Mouse (Mus musculus) liver, adult 2 months (tissue): Measurements from ENCODE around the gene Gm17651. TPM values are rescaled to one million over a fixed set of nuclear protein-coding genes. Genes with fewer than 3 reads are reported as not detected.

Experiments
- DNase-seq: peaks from one replicate; pipeline ENCODE4 v3.0.0-alpha.2; 2011; ENCODE audit warnings: low read depth, low spot score; ENCODE audit errors: extremely low read depth
- H3K27ac ChIP-seq: fragments of 200-500 bp; replicated peaks from 2 replicates; pipeline ENCODE4 v1.5.1; 2012; ENCODE audit warnings: low read depth, mild to moderate bottlenecking, control low read depth, inconsistent platforms, low read length; ENCODE audit not compliant: insufficient read depth
- H3K27me3 ChIP-seq: fragments of 200-500 bp; 2 replicates; pipeline ENCODE4 v1.6.1; 2012; ENCODE audit warnings: mild to moderate bottlenecking, moderate library complexity, low read length, inconsistent platforms; ENCODE audit not compliant: control insufficient read depth, insufficient read depth
- H3K36me3 ChIP-seq: fragments of 200-500 bp; 2 replicates; pipeline ENCODE4 v1.6.1; 2012; ENCODE audit warnings: low read length, inconsistent platforms; ENCODE audit not compliant: control insufficient read depth, insufficient read depth
- H3K4me1 ChIP-seq: fragments of 200-500 bp; 2 replicates; pipeline ENCODE4 v1.6.1; 2011; ENCODE audit warnings: low read length; ENCODE audit not compliant: control insufficient read depth, insufficient read depth
- H3K4me3 ChIP-seq: fragments of 200-500 bp; 2 replicates; pipeline ENCODE4 v1.5.1; 2011; ENCODE audit warnings: low read depth, mild to moderate bottlenecking, control low read depth, low read length, moderate library complexity; ENCODE audit not compliant: insufficient read depth
- H3K79me2 ChIP-seq: fragments of 200-500 bp; 2 replicates; pipeline ENCODE4 v1.6.1; 2012; ENCODE audit warnings: inconsistent platforms, mild to moderate bottlenecking, low read length, moderate library complexity; ENCODE audit not compliant: control insufficient read depth, insufficient read depth
- H3K9ac ChIP-seq: fragments of 200-500 bp; 2 replicates; pipeline ENCODE4 v1.6.1; 2012; ENCODE audit warnings: low read depth, mild to moderate bottlenecking, control low read depth, inconsistent platforms, low read length
- CTCF ChIP-seq: fragments of 200-500 bp; IDR thresholded peaks from 2 replicates; pipeline ENCODE4 v1.5.1; 2011; ENCODE audit warnings: low read depth, low read length, control low read depth
- POLR2A ChIP-seq: fragments of 200-500 bp; IDR thresholded peaks from 2 replicates; pipeline ENCODE4 v1.6.1; 2011; ENCODE audit warnings: low read length, control low read depth; ENCODE audit not compliant: insufficient read depth; ENCODE audit errors: extremely low read depth
- WGBS: fragments of 180-500 bp; shearing (Covaris S2); methylation state at CpG from one replicate; pipeline ENCODE4 v1.1.7; 2018; 5-methylcytosine and 5-hydroxymethylcytosine counted together
- polyA plus RNA-seq: library from polyadenylated mRNA; depleted of rRNA; stranded (reverse); fragments of >200 nt; gene quantifications from 2 replicates; pipeline ENCODE4 v1.2.3, GENCODE M21; 2012
- total RNA-seq: library from RNA; depleted of rRNA; stranded (reverse); fragments of >200 nt; gene quantifications from 2 replicates; pipeline ENCODE4 v1.2.3, GENCODE M21; 2014

Gm17651 gene
- total and polyA plus RNA-seq, 2 experiments: not detected

DNA sequence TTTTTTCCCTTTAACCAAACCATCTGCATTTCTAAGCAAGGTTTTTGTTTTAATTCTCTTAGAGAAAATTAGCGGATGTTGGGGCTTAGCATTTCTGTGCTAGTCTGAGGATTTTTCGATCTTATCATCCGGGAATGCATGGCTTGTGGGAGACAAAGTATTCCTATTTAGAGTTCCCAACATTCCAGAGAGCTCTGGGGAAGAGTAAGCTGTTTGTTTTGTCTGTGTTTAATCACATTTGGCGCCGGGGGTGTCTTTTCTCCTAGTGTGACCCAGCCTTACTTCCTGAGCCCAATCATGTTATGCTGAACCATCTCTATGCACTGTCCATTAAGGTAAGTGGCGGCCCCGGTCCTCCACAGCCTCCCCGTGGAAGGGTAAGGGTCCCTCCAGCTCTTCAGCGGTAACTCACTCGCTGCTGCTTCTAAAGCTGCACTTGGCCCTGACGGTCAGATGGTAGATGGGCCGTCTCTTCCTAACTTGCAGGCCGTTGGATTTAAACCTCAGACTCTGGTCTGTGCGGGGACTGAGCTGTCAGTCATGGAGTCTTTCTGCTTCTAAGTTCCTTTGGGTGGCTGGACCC lies 7.3 kb downstream of the Gm17651 start:
- TF ChIP-seq CTCF (no peak), POLR2A (no peak)
- H3K9ac ChIP-seq: no peak overlapping the region
- no peak overlapping the region; the same call in 1 of the 2 replicates for H3K27ac ChIP-seq
- H3K4me3 ChIP-seq: no peak overlapping the region
- H3K27me3 ChIP-seq: no peaks in the 10 kb centered on the region
- no peaks in the 10 kb centered on the region for H3K4me1 ChIP-seq
- H3K79me2 ChIP-seq: no peaks in the 10 kb centered on the region; the same call in 1 of the 2 replicates
- WGBS: 74% methylated on average over 14 of the region's 14 CpGs
- DNase-seq: no peak
- H3K36me3 ChIP-seq: peaks cover 9% of the 10 kb centered on the region

DNA sequence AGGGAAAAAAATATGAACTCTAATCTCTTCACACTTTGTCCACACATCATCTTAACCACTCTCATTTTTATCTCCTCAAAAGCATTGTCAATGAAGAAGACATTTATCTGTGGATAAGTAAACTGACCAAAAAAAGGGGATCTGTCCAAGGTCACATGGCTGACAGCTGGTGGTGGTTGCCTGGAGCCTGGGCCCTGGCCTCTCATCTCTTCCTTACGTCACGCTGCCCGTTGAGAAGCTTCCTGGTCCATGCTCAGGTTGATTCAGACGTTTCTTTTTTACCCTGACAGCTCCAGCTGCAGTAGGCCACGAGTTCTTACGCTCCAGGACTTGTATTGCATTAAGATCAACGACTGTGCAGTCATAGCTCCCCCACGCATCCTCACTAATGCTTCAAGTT lies 8.3 kb downstream of the Gm17651 start:
- Histone ChIP-seq H3K9ac (no peak overlapping the region), H3K4me1 (no peaks in the 10 kb centered on the region), H3K27me3 (no peaks in the 10 kb centered on the region), H3K79me2 (no peaks in the 10 kb centered on the region; the same call in 1 of the 2 replicates), H3K27ac (no peak overlapping the region), H3K36me3 (peaks cover 9% of the 10 kb centered on the region), H3K4me3 (no peak overlapping the region)
- WGBS: 73% methylated on average over 8 of the region's 8 CpGs
- TF ChIP-seq POLR2A (no peak), CTCF (no peak)
- no peak for DNase-seq

DNA sequence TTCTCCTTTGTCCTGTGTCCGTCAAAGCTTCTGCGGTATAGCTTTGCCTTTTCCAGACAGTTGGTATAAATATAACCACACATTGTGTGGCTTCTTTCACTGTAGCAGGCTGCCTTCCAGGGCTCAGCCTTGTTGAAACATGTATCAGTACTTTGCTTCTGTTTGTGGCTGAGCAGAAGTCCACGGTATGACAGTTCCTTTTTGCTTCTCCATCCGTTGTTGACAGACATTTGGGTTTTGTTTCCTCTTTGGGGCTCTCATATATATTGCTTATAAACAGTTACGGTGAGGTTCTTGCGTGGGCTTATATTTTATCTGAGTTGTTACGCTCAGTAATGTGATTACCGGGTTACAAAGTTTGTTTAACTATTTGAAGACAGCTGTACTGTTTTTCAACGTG lies 9.0 kb downstream of the Gm17651 start:
- no peak for TF ChIP-seq CTCF
- TF ChIP-seq POLR2A: no peak
- Histone ChIP-seq H3K79me2 (no peaks in the 10 kb centered on the region; the same call in 1 of the 2 replicates), H3K4me3 (no peak overlapping the region), H3K27me3 (no peaks in the 10 kb centered on the region), H3K36me3 (peaks cover 9% of the 10 kb centered on the region), H3K27ac (no peak overlapping the region), H3K4me1 (no peaks in the 10 kb centered on the region), H3K9ac (no peak overlapping the region)
- WGBS: 80% methylated on average over 9 of the region's 9 CpGs
- no peak for DNase-seq

- no peak for TF ChIP-seq POLR2A
- no peak for TF ChIP-seq CTCF
- H3K9ac ChIP-seq: no peak overlapping the region
- H3K4me3 ChIP-seq: no peak overlapping the region
- WGBS: 67% methylated on average over 8 of the region's 8 CpGs
- H3K4me1 ChIP-seq: peaks cover 8% of the 10 kb centered on the region
- peaks cover 6% of the 10 kb centered on the region for H3K36me3 ChIP-seq
- H3K27me3 ChIP-seq: no peaks in the 10 kb centered on the region
- H3K79me2 ChIP-seq: no peaks in the 10 kb centered on the region; the same call in 1 of the 2 replicates
- no peak overlapping the region for H3K27ac ChIP-seq
- no peak for DNase-seq
These were observed 13.3 kb downstream of the Gm17651 start for GRCm38 (mm10) chr3:97661206-97661605.

DNA sequence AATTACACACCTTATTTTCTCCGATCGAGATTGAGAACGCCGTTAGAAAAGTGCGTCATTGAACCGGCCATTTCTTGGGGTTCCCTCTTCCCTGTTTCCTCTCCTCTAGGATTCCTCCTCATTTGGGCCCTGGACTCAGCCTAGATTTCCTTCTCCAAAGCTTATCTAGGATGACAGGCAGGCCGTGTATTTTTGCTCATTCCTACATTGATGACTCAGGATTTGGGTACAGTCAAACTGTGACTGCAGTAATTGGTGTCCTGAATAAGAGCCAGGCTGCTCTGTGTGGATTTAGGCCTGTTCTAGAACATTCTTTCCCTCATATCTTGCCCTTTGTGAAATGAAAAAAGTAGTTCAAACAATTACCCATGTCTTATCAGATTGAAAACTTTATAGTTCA lies 14.7 kb downstream of the Gm17651 start:
- H3K4me1 ChIP-seq: peaks cover 8% of the 10 kb centered on the region
- no peaks in the 10 kb centered on the region; the same call in 1 of the 2 replicates for H3K79me2 ChIP-seq
- TF ChIP-seq CTCF (no peak), POLR2A (no peak)
- 79% methylated on average over 7 of the region's 7 CpGs for WGBS
- H3K9ac ChIP-seq: no peak overlapping the region
- DNase-seq: no peak
- H3K27me3 ChIP-seq: no peaks in the 10 kb centered on the region
- H3K27ac ChIP-seq: no peak overlapping the region
- peaks cover 6% of the 10 kb centered on the region for H3K36me3 ChIP-seq
- H3K4me3 ChIP-seq: no peak overlapping the region

DNA sequence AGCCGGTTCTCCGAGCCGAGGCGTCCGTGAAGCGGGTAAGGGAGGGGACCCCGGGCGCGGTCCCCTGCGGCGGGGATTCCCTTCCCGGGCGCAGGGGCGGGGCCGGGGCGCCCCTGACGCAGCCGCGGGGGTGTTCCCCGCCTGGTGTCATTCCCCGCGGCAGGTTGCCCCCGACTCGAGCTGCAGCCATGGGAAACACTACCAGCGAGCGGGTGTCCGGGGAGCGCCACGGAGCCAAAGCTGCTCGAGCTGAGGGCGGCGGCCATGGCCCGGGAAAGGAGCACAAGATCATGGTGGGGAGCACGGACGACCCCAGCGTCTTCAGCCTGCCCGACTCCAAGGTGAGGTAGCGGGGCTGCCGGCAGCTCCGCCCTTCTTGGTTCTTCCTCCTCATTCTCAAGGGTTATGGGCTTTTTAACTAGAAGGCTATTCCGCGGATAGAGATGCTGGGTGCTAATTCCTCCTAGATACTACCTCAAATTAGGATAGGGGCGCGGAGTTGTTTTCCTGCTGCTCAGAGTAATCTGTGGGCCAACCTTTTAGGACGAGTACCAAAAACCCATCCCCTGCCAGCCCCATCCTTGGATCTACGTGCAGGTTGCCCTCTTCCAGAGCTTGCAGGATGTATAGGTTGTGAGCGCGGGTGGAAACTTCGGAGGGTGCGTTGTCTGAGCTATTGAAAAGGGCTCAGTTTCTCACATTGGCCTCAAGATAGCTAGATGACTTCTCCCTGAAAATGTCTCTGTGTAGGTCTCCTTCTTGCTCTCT lies 15.9 kb downstream of the Gm17651 start:
- TF ChIP-seq CTCF: no peak
- H3K27ac ChIP-seq: 0 out of 2 replicates have a peak overlapping the region, but pooled peaks have one; percentile 1
- H3K36me3 ChIP-seq: no peaks in the 10 kb centered on the region
- H3K27me3 ChIP-seq: no peaks in the 10 kb centered on the region
- DNase-seq: no peak
- no peaks in the 10 kb centered on the region; the same call in 1 of the 2 replicates for H3K79me2 ChIP-seq
- H3K4me1 ChIP-seq: peaks cover 8% of the 10 kb centered on the region
- 2% methylated on average over 46 of the region's 50 CpGs for WGBS
- peak overlapping the region; percentile 86 for H3K9ac ChIP-seq
- peak overlapping the region; percentile 92 for H3K4me3 ChIP-seq
